Mouse (Mus musculus) MEL (cell line): ENCODE data around the gene Scn1b. TPM values are rescaled to one million over a fixed set of nuclear protein-coding genes. Genes with fewer than 3 reads are reported as not detected.

Source experiments
- DNase-seq: peaks from one replicate; pipeline ENCODE4 v3.0.0; 2011; ENCODE audit warnings: low read depth, low spot score
- H3K27ac ChIP-seq: 2 replicates; pipeline ENCODE4 v1.5.1; 2012; ENCODE audit warnings: low read depth, mild to moderate bottlenecking, control low read depth, low read length, moderate library complexity; ENCODE audit not compliant: control insufficient read depth
- H3K27me3 ChIP-seq, 2 experiments: fragments of 150-350 bp in 1 of 2; sonication (generic) in 1 of 2; 2 replicates each; pipeline ENCODE4 v1.6.1; 2012; ENCODE audit warnings: low read length in 2 of 2, mild to moderate bottlenecking in 2 of 2, improper control_type of control experiment in 1 of 2, moderate library complexity in 1 of 2; ENCODE audit not compliant: insufficient read depth in 2 of 2, control insufficient read depth in 1 of 2
- H3K36me3 ChIP-seq, 2 experiments: 2 replicates each; pipeline ENCODE4 v1.6.1; 2012 to 2014; ENCODE audit warnings: low read length in 2 of 2, improper control_type of control experiment in 1 of 2, inconsistent platforms in 1 of 2, mild to moderate bottlenecking in 1 of 2; ENCODE audit not compliant: insufficient read depth in 2 of 2, control insufficient read depth in 1 of 2
- H3K4me1 ChIP-seq, 2 experiments: fragments of 150-350 bp in 1 of 2; sonication (generic) in 1 of 2; 2 replicates each; pipeline ENCODE4 v1.6.1; 2012; ENCODE audit warnings: low read length in 2 of 2, improper control_type of control experiment in 1 of 2, mild to moderate bottlenecking in 1 of 2; ENCODE audit not compliant: insufficient read depth in 2 of 2, control insufficient read depth in 1 of 2
- H3K4me3 ChIP-seq, 2 experiments: fragments of 150-350 bp in 1 of 2; sonication (generic) in 1 of 2; 2 replicates each; pipeline ENCODE4 v1.5.1; 2012; ENCODE audit warnings: low read depth in 2 of 2, low read length in 2 of 2, mild to moderate bottlenecking in 2 of 2, moderate library complexity in 2 of 2, control low read depth in 1 of 2, improper control_type of control experiment in 1 of 2; ENCODE audit not compliant: control insufficient read depth in 1 of 2, insufficient read depth in 1 of 2
- H3K79me2 ChIP-seq: 2 replicates; pipeline ENCODE4 v1.6.1; 2012; ENCODE audit warnings: mild to moderate bottlenecking, low read length, moderate library complexity; ENCODE audit not compliant: control insufficient read depth, poor library complexity, insufficient read depth
- H3K9ac ChIP-seq: 2 replicates; pipeline ENCODE4 v1.6.1; 2012; ENCODE audit warnings: low read depth, mild to moderate bottlenecking, control low read depth, low read length, moderate library complexity; ENCODE audit not compliant: control insufficient read depth, poor library complexity, severe bottlenecking
- H3K9me3 ChIP-seq: fragments of 150-350 bp; sonication (generic); replicated peaks from 2 replicates; pipeline ENCODE4 v1.6.1; 2012; ENCODE audit warnings: mild to moderate bottlenecking, low read length, improper control_type of control experiment, moderate library complexity; ENCODE audit not compliant: insufficient read depth
- BHLHE40 ChIP-seq: IDR thresholded peaks from 2 replicates; pipeline ENCODE4 v1.6.1; 2012; ENCODE audit warnings: low read depth, mild to moderate bottlenecking, inconsistent platforms, low read length, improper control_type of control experiment, borderline replicate concordance
- CHD1 ChIP-seq: IDR thresholded peaks from 2 replicates; pipeline ENCODE4 v1.6.1; 2012; ENCODE audit warnings: low read depth, mild to moderate bottlenecking, inconsistent platforms, low read length, improper control_type of control experiment
- CHD2 ChIP-seq: IDR thresholded peaks from 2 replicates; pipeline ENCODE4 v1.6.1; 2011; ENCODE audit warnings: low read length, improper control_type of control experiment
- ELF1 ChIP-seq: IDR thresholded peaks from 2 replicates; pipeline ENCODE4 v1.6.1; 2014; ENCODE audit warnings: low read depth, mild to moderate bottlenecking, inconsistent platforms, low read length, improper control_type of control experiment, moderate library complexity
- ETS1 ChIP-seq: IDR thresholded peaks from 2 replicates; pipeline ENCODE4 v1.6.1; 2012; ENCODE audit warnings: low read depth, mild to moderate bottlenecking, inconsistent platforms, low read length, improper control_type of control experiment, moderate library complexity
- JUND ChIP-seq: IDR thresholded peaks from 2 replicates; pipeline ENCODE4 v1.6.1; 2011; ENCODE audit warnings: low read depth, mild to moderate bottlenecking, improper control_type of control experiment, low read length
- MEF2A ChIP-seq: IDR thresholded peaks from 2 replicates; pipeline ENCODE4 v1.6.1; 2014; ENCODE audit warnings: low read depth, mild to moderate bottlenecking, inconsistent platforms, low read length, improper control_type of control experiment; ENCODE audit not compliant: poor library complexity, insufficient replicate concordance, severe bottlenecking; ENCODE audit errors: extremely low read depth
- MYB ChIP-seq: IDR thresholded peaks from 2 replicates; pipeline ENCODE4 v1.6.1; 2011; ENCODE audit warnings: mild to moderate bottlenecking, low read depth, low read length, improper control_type of control experiment
- NELFE ChIP-seq: IDR thresholded peaks from 2 replicates; pipeline ENCODE4 v1.6.1; 2011; ENCODE audit warnings: low read depth, low read length, improper control_type of control experiment
- POLR2A ChIP-seq, 2 experiments: IDR thresholded peaks; 2 replicates each; pipeline ENCODE4 v1.6.1; 2011 to 2012; ENCODE audit warnings: low read length in 2 of 2, mild to moderate bottlenecking in 2 of 2, control low read depth in 1 of 2, improper control_type of control experiment in 1 of 2, low read depth in 1 of 2, moderate library complexity in 1 of 2; ENCODE audit not compliant: control insufficient read depth in 1 of 2, insufficient read depth in 1 of 2, poor library complexity in 1 of 2
- POLR2AphosphoS5 ChIP-seq: IDR thresholded peaks from 2 replicates; pipeline ENCODE4 v1.6.1; 2012; ENCODE audit warnings: low read depth, borderline replicate concordance, mild to moderate bottlenecking, inconsistent platforms, low read length, moderate library complexity, mixed read lengths
- RCOR1 ChIP-seq: IDR thresholded peaks from 2 replicates; pipeline ENCODE4 v1.6.1; 2012; ENCODE audit warnings: low read depth, mild to moderate bottlenecking, inconsistent platforms, low read length, improper control_type of control experiment
- SMC3 ChIP-seq: IDR thresholded peaks from 2 replicates; pipeline ENCODE4 v1.6.1; 2011; ENCODE audit warnings: low read depth, low read length, improper control_type of control experiment
- TBP ChIP-seq: IDR thresholded peaks from 2 replicates; pipeline ENCODE4 v1.8.0; 2011; ENCODE audit warnings: low read depth, low read length, improper control_type of control experiment
- TCF12 ChIP-seq: IDR thresholded peaks from 2 replicates; pipeline ENCODE4 v1.6.1; 2014; ENCODE audit warnings: low read depth, mild to moderate bottlenecking, inconsistent platforms, low read length, improper control_type of control experiment, moderate library complexity
- UBTF ChIP-seq: IDR thresholded peaks from 2 replicates; pipeline ENCODE4 v1.6.1; 2012; ENCODE audit warnings: low read depth, mild to moderate bottlenecking, inconsistent platforms, low read length, improper control_type of control experiment, moderate library complexity, borderline replicate concordance; ENCODE audit not compliant: insufficient read depth
- USF1 ChIP-seq: IDR thresholded peaks from 2 replicates; pipeline ENCODE4 v1.6.1; 2014; ENCODE audit warnings: low read depth, mild to moderate bottlenecking, inconsistent platforms, low read length, improper control_type of control experiment, moderate library complexity
- USF2 ChIP-seq, 2 experiments: IDR thresholded peaks; 2 replicates each; pipeline ENCODE4 v1.6.1; 2011 to 2012; ENCODE audit warnings: improper control_type of control experiment in 2 of 2, low read length in 2 of 2, borderline replicate concordance in 1 of 2, inconsistent platforms in 1 of 2, low read depth in 1 of 2, mild to moderate bottlenecking in 1 of 2; ENCODE audit not compliant: insufficient read depth in 1 of 2
- ZKSCAN1 ChIP-seq: IDR thresholded peaks from 2 replicates; pipeline ENCODE4 v1.6.1; 2012; ENCODE audit warnings: low read depth, mild to moderate bottlenecking, inconsistent platforms, low read length, improper control_type of control experiment, moderate library complexity
- ZNF384 ChIP-seq: IDR thresholded peaks from 2 replicates; pipeline ENCODE4 v1.6.1; 2012; ENCODE audit warnings: low read depth, mild to moderate bottlenecking, inconsistent platforms, low read length, improper control_type of control experiment
- polyA plus RNA-seq, 2 experiments: library from polyadenylated mRNA; stranded (reverse) in 1 of 2; unstranded in 1 of 2; fragments of >175 nt in 1 of 2; fragments of >200 nt in 1 of 2; gene quantifications; 2 replicates each; pipeline versions ENCODE4 v1.2.1 to v1.2.4; 2012; ENCODE audit warnings: low replicate concordance in 2 of 2, low read depth in 1 of 2; ENCODE audit not compliant: insufficient read length in 2 of 2, insufficient read depth in 1 of 2, missing spikeins in 1 of 2
- total RNA-seq: library from RNA; depleted of rRNA; stranded (reverse); fragments of 300-350 nt; gene quantifications from 2 replicates; pipeline ENCODE4 v1.2.3, GENCODE M21; 2012

Gene Scn1b
- total and polyA plus RNA-seq, 3 experiments: not detected

DNA sequence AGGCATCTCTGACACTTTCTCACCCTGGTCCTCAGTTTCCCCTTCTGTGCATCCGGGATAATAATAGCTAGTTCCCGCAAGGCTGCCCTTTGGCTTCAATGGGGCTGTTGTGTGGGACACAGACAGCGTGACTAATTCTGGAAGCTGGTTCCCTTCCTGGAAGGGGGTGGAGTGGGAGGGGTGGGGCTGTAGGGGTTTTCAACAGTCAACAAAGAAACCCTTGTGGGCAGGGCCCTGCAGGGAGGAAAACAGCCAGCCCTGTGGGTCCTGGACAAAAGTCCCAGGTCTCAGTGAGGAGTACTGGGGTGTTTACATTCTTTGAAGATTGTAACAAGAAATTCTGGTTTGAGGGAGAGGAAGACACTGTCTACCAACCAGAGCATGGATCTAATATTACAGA is 41.6 kb downstream of the Scn1b start:
- H3K4me1 ChIP-seq: no peaks in the 10 kb centered on the region
- DNase-seq: no peak
- no peak overlapping the region for H3K9ac ChIP-seq
- TF ChIP-seq JUND (no peak), CHD2 (no peak), POLR2AphosphoS5 (no peak), USF2 (IDR thresholded peaks at IDR 0.05; ENCODE audit: borderline replicate concordance in 1 of 2, insufficient read depth in 1 of 2, low read depth in 1 of 2, low read length in 2 of 2) (no peak), RCOR1 (no peak), MYB (no peak)
- TF ChIP-seq, all 39 proteins: peak for 0
- no peaks in the 10 kb centered on the region for H3K9me3 ChIP-seq
- H3K27ac ChIP-seq: no peak overlapping the region
- no peak overlapping the region for H3K4me3 ChIP-seq
- H3K79me2 ChIP-seq: no peaks in the 10 kb centered on the region
- H3K27me3 ChIP-seq: peaks cover 3 to 11% of the 10 kb centered on the region in 2 experiments
- no peaks in the 10 kb centered on the region for H3K36me3 ChIP-seq

DNA sequence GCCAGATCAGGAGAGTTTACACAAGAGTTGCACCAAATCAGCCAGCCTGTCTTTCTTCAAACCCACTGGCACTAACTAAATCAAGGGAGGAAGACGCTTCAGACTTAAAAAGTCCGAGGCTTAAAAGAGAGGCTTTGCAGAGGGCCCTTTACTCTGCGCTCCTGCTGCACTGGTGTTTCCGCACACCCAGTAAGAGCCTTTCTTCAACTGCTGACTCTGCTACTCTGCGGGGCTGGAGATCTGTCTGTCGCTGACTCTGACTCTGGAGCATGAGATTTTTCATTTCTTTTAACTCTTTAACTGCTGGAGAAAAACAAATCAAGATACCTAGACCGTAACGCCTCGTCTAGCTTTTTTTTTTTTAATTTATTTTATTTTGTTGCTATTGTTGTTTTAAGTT is 42.7 kb downstream of the Scn1b start:
- TF ChIP-seq SMC3: no peak
- TF ChIP-seq MEF2A: no peak
- TF ChIP-seq TCF12: no peak
- no peak for TF ChIP-seq RCOR1
- no peak for TF ChIP-seq ELF1
- TF ChIP-seq CHD2: no peak
- no peak for TF ChIP-seq ZNF384
- no peak for TF ChIP-seq USF1
- TF ChIP-seq TBP: no peak
- no peak for TF ChIP-seq NELFE
- no peak for TF ChIP-seq CHD1
- no peak for TF ChIP-seq UBTF
- TF ChIP-seq POLR2A (IDR thresholded peaks at IDR 0.05; ENCODE audit: control insufficient read depth in 1 of 2, insufficient read depth in 1 of 2, low read depth in 1 of 2, low read length in 2 of 2, poor library complexity in 1 of 2): no peak
- no peak for TF ChIP-seq ZKSCAN1
- TF ChIP-seq BHLHE40: no peak
- no peak for TF ChIP-seq ETS1
- Histone ChIP-seq H3K9me3 (no peaks in the 10 kb centered on the region), H3K27ac (no peak overlapping the region), H3K4me3 (no peak overlapping the region), H3K36me3 (no peaks in the 10 kb centered on the region), H3K9ac (no peak overlapping the region), H3K27me3 (peaks cover 3 to 11% of the 10 kb centered on the region in 2 experiments), H3K79me2 (no peaks in the 10 kb centered on the region), H3K4me1 (no peaks in the 10 kb centered on the region)
- DNase-seq: no peak
